Mouse (Mus musculus) right cerebral cortex, adult 18-20 months (tissue): Measurements from ENCODE around the gene Derl3.

ENCODE experiments used
- DNase-seq: peaks from one replicate; pipeline ENCODE4 v3.0.0; 2022; ENCODE audit warnings: mixed read lengths

Derl3 gene

DNA sequence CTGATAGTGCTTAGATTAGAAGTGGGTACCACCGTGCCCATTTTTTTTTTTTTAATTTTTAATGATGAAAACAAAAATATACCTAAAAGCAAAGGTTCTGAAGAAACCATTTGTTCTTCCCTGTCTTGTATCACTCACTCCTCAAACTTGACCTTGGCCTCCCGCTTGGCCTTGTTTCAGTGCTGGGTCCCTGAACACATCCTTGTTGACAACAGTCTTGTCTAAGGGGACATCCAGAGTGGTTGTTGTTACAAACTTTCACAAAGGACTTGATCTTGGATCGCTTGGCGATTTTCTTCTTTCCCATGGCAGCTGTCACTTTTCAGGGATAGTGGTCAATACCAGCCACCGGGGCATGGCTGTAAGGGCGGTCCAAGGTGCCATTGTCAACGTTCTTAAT is 52.0 kb downstream of the Derl3 start:
- DNase-seq, result no peak
